Mouse (Mus musculus) myocyte (in vitro differentiated cells): ENCODE results near the gene Shank2. TPM values are rescaled to one million over a fixed set of nuclear protein-coding genes. Genes with fewer than 3 reads are reported as not detected.

ENCODE experiments used
- H3K27me3 ChIP-seq: one replicate; pipeline ENCODE4 v1.6.1; 2011; ENCODE audit not compliant: control insufficient read depth, insufficient read depth, insufficient read length
- H3K36me3 ChIP-seq: one replicate; pipeline ENCODE4 v1.6.1; 2011; ENCODE audit not compliant: control insufficient read depth, insufficient read depth
- H3K4me2 ChIP-seq: one replicate; pipeline ENCODE4 v1.6.1; 2011; ENCODE audit warnings: low read depth, control low read depth
- H3K4me3 ChIP-seq: one replicate; pipeline ENCODE4 v1.5.1; 2011; ENCODE audit warnings: mild to moderate bottlenecking, control low read depth, moderate library complexity
- H3K79me2 ChIP-seq: one replicate; pipeline ENCODE4 v1.6.1; 2011; ENCODE audit not compliant: control insufficient read depth, insufficient read depth
- H3ac ChIP-seq: one replicate; pipeline ENCODE4 v1.6.1; 2011; ENCODE audit not compliant: control insufficient read depth, insufficient read length
- CEBPB ChIP-seq: IDR thresholded peaks from 2 replicates; pipeline ENCODE4 v1.6.1; 2011; ENCODE audit warnings: mild to moderate bottlenecking, moderate library complexity; ENCODE audit not compliant: poor library complexity, insufficient read depth, severe bottlenecking
- E2F4 ChIP-seq: IDR thresholded peaks from one replicate; pipeline ENCODE4 v1.6.1; 2011; ENCODE audit warnings: mild to moderate bottlenecking, control low read depth, moderate library complexity; ENCODE audit not compliant: insufficient read depth
- MAX ChIP-seq: IDR thresholded peaks from one replicate; pipeline ENCODE4 v1.6.1; 2011; ENCODE audit warnings: low read depth, mild to moderate bottlenecking, control low read depth
- MYOD1 ChIP-seq, 3 experiments: IDR thresholded peaks; one replicate each; pipeline ENCODE4 v1.6.1; 2011; ENCODE audit warnings: control low read depth in 2 of 3, low read depth in 2 of 3, mild to moderate bottlenecking in 2 of 3, moderate library complexity in 1 of 3; ENCODE audit not compliant: insufficient read length in 2 of 3, control insufficient read depth in 1 of 3
- MYOG ChIP-seq, 3 experiments: IDR thresholded peaks; one replicate each; pipeline ENCODE4 v1.6.1; 2011; ENCODE audit warnings: control low read depth in 2 of 3, low read depth in 2 of 3, mild to moderate bottlenecking in 2 of 3; ENCODE audit not compliant: insufficient read length in 2 of 3, control insufficient read depth in 1 of 3, insufficient read depth in 1 of 3
- POLR2A ChIP-seq: IDR thresholded peaks from one replicate; pipeline ENCODE4 v1.6.1; 2011; ENCODE audit warnings: low read depth, mild to moderate bottlenecking, control low read depth, moderate library complexity; ENCODE audit not compliant: insufficient read length
- POLR2AphosphoS2 ChIP-seq: IDR thresholded peaks from one replicate; pipeline ENCODE4 v1.6.1; 2011; ENCODE audit warnings: low read depth, control low read depth; ENCODE audit not compliant: insufficient read length
- REST ChIP-seq: IDR thresholded peaks from one replicate; pipeline ENCODE4 v1.6.1; 2011; ENCODE audit warnings: mild to moderate bottlenecking, control low read depth, moderate library complexity; ENCODE audit not compliant: insufficient read depth, insufficient read length
- SRF ChIP-seq: IDR thresholded peaks from one replicate; pipeline ENCODE4 v1.6.1; 2011; ENCODE audit warnings: low read depth; ENCODE audit not compliant: control insufficient read depth, insufficient read length
- TCF12 ChIP-seq: IDR thresholded peaks from one replicate; pipeline ENCODE4 v1.6.1; 2011; ENCODE audit warnings: mild to moderate bottlenecking, control low read depth; ENCODE audit not compliant: poor library complexity, insufficient read depth, severe bottlenecking
- TCF3 ChIP-seq: IDR thresholded peaks from one replicate; pipeline ENCODE4 v1.6.1; 2011; ENCODE audit warnings: low read depth, control low read depth; ENCODE audit not compliant: insufficient read length
- USF1 ChIP-seq: IDR thresholded peaks from one replicate; pipeline ENCODE4 v1.6.1; 2011; ENCODE audit warnings: low read depth, mild to moderate bottlenecking, control low read depth, moderate library complexity
- polyA plus RNA-seq: library from polyadenylated mRNA; unstranded; fragments of >200 nt; fragmentation: generic; extraction: Trizol; gene quantifications from one replicate; pipeline ENCODE4 v1.2.1, GENCODE M21; 2012; ENCODE audit warnings: missing spikeins

The Shank2 gene
- polyA plus RNA-seq, 1 experiment, result 0.07 TPM

GRCm38 (mm10) chr7:144078661-144079060 lies 76.9 kb downstream of the Shank2 start:
- TF ChIP-seq SRF, result no peak
- no peak for TF ChIP-seq E2F4
- no peak for TF ChIP-seq MYOD1 (IDR thresholded peaks at IDR 0.05; ENCODE audit: control insufficient read depth in 1 of 3, insufficient read length in 2 of 3, low read depth in 2 of 3)
- Histone ChIP-seq H3K4me2 (no peak overlapping the region), H3K27me3 (no peaks in the 10 kb centered on the region), H3K36me3 (no peaks in the 10 kb centered on the region), H3K79me2 (no peaks in the 10 kb centered on the region), H3K4me3 (no peak overlapping the region), H3ac (no peak overlapping the region)

- TF ChIP-seq TCF3 (no peak), REST (no peak), MAX (no peak), MYOG (IDR thresholded peaks at IDR 0.05; ENCODE audit: control insufficient read depth in 1 of 3, insufficient read depth in 1 of 3, insufficient read length in 2 of 3, low read depth in 2 of 3) (no peak), POLR2AphosphoS2 (no peak), E2F4 (no peak), MYOD1 (IDR thresholded peaks at IDR 0.05; ENCODE audit: control insufficient read depth in 1 of 3, insufficient read length in 2 of 3, low read depth in 2 of 3) (no peak), POLR2A (no peak)
- H3K36me3 ChIP-seq, result no peaks in the 10 kb centered on the region
- H3K27me3 ChIP-seq, result no peaks in the 10 kb centered on the region
- no peak overlapping the region for H3K4me2 ChIP-seq
- no peak overlapping the region for H3ac ChIP-seq
- no peak overlapping the region for H3K4me3 ChIP-seq
- H3K79me2 ChIP-seq, result no peaks in the 10 kb centered on the region
Measured at GRCm38 (mm10) chr7:144079861-144080260, 78.1 kb downstream of the Shank2 start.

- TF ChIP-seq TCF12, result no peak
- TF ChIP-seq E2F4, result no peak
- no peak for TF ChIP-seq USF1
- no peak for TF ChIP-seq SRF
- TF ChIP-seq TCF3, result no peak
- TF ChIP-seq CEBPB, result no peak
- TF ChIP-seq REST, result no peak
- no peak for TF ChIP-seq POLR2AphosphoS2
- TF ChIP-seq MYOD1 (IDR thresholded peaks at IDR 0.05; ENCODE audit: control insufficient read depth in 1 of 3, insufficient read length in 2 of 3, low read depth in 2 of 3), result no peak
- no peak for TF ChIP-seq POLR2A
- no peak for TF ChIP-seq MAX
- TF ChIP-seq MYOG (IDR thresholded peaks at IDR 0.05; ENCODE audit: control insufficient read depth in 1 of 3, insufficient read depth in 1 of 3, insufficient read length in 2 of 3, low read depth in 2 of 3), result no peak
- no peak overlapping the region for H3ac ChIP-seq
- H3K4me3 ChIP-seq, result no peak overlapping the region
- H3K27me3 ChIP-seq, result no peaks in the 10 kb centered on the region
- H3K4me2 ChIP-seq, result no peak overlapping the region
- no peaks in the 10 kb centered on the region for H3K79me2 ChIP-seq
- H3K36me3 ChIP-seq, result no peaks in the 10 kb centered on the region
Measured at GRCm38 (mm10) chr7:144081448-144081847, 79.7 kb downstream of the Shank2 start.

- TF ChIP-seq POLR2A (no peak), POLR2AphosphoS2 (no peak), CEBPB (no peak), TCF3 (no peak), REST (no peak), USF1 (no peak), SRF (no peak), MYOG (IDR thresholded peaks at IDR 0.05; ENCODE audit: control insufficient read depth in 1 of 3, insufficient read depth in 1 of 3, insufficient read length in 2 of 3, low read depth in 2 of 3) (no peak), TCF12 (no peak), MYOD1 (IDR thresholded peaks at IDR 0.05; ENCODE audit: control insufficient read depth in 1 of 3, insufficient read length in 2 of 3, low read depth in 2 of 3) (no peak), MAX (no peak), E2F4 (no peak)
- H3K4me3 ChIP-seq, result no peak overlapping the region
Measured at GRCm38 (mm10) chr7:144081963-144082362, 80.2 kb downstream of the Shank2 start.

GRCm38 (mm10) chr7:144087277-144087676 lies 85.5 kb downstream of the Shank2 start:
- H3K79me2 ChIP-seq, result no peaks in the 10 kb centered on the region
- no peaks in the 10 kb centered on the region for H3K36me3 ChIP-seq
- H3K4me3 ChIP-seq, result no peak overlapping the region
- TF ChIP-seq MAX (no peak), POLR2A (no peak), POLR2AphosphoS2 (no peak), SRF (no peak), REST (no peak), TCF3 (no peak), MYOG (IDR thresholded peaks at IDR 0.05; ENCODE audit: control insufficient read depth in 1 of 3, insufficient read depth in 1 of 3, insufficient read length in 2 of 3, low read depth in 2 of 3) (no peak), USF1 (no peak)
- no peak overlapping the region for H3ac ChIP-seq
- peaks cover 5% of the 10 kb centered on the region for H3K27me3 ChIP-seq
- H3K4me2 ChIP-seq, result no peak overlapping the region

More at GRCm38 (mm10) chr7:144081963-144082362, 80.2 kb downstream of the Shank2 start:
- no peaks in the 10 kb centered on the region for H3K79me2 ChIP-seq
- H3K36me3 ChIP-seq, result no peaks in the 10 kb centered on the region
- H3K27me3 ChIP-seq, result no peaks in the 10 kb centered on the region
- H3ac ChIP-seq, result no peak overlapping the region
- no peak overlapping the region for H3K4me2 ChIP-seq
